Mouse (Mus musculus) embryonic facial prominence, embryonic 13.5 days (tissue): ENCODE measurements at regions not wholly inside any gene's neighbourhood (a gene's known extent, or its start where the extent isn't known, plus 50 kb on each side); places are given as distances from the start of the nearest gene placed in this dataset.

ENCODE experiments used
- ATAC-seq: fragments of 200-750 bp; cut with Nextera tagmentation; 2 replicates; pipeline ENCODE4 v1.8.0; 2017; ENCODE audit warnings: low read depth; ENCODE audit not compliant: insufficient number of reproducible peaks, insufficient read depth, low FRiP score, low TSS enrichment
- H3K27ac ChIP-seq: fragments of 300-500 bp; sonication (generic); 2 replicates; pipeline ENCODE4 v1.5.1; 2015; ENCODE audit warnings: moderate library complexity, mild to moderate bottlenecking, inconsistent platforms
- H3K27me3 ChIP-seq: fragments of 300-500 bp; sonication (generic); 2 replicates; pipeline ENCODE4 v1.6.1; 2015; ENCODE audit warnings: mild to moderate bottlenecking, inconsistent platforms
- H3K36me3 ChIP-seq: fragments of 300-500 bp; sonication (generic); 2 replicates; pipeline ENCODE4 v1.6.1; 2015; ENCODE audit warnings: mild to moderate bottlenecking, inconsistent platforms
- H3K4me1 ChIP-seq: fragments of 300-500 bp; sonication (generic); 2 replicates; pipeline ENCODE4 v1.6.1; 2015; ENCODE audit warnings: inconsistent platforms
- H3K4me2 ChIP-seq: fragments of 300-500 bp; sonication (generic); 2 replicates; pipeline ENCODE4 v1.6.1; 2015; ENCODE audit warnings: moderate library complexity, mild to moderate bottlenecking, inconsistent platforms
- H3K4me3 ChIP-seq: fragments of 300-500 bp; sonication (generic); 2 replicates; pipeline ENCODE4 v1.5.1; 2015; ENCODE audit warnings: mild to moderate bottlenecking, inconsistent platforms
- H3K9ac ChIP-seq: fragments of 300-500 bp; sonication (generic); 2 replicates; pipeline ENCODE4 v1.6.1; 2015; ENCODE audit warnings: mild to moderate bottlenecking, inconsistent platforms
- H3K9me3 ChIP-seq: fragments of 300-500 bp; sonication (generic); 2 replicates; pipeline ENCODE4 v1.6.1; 2016; ENCODE audit warnings: inconsistent platforms
- WGBS: fragments of 180-500 bp; shearing (Covaris S2); methylation state at CpG from one replicate; pipeline ENCODE4 v1.1.7; 2015; ENCODE audit warnings: mixed read lengths; 5-methylcytosine and 5-hydroxymethylcytosine counted together

DNA sequence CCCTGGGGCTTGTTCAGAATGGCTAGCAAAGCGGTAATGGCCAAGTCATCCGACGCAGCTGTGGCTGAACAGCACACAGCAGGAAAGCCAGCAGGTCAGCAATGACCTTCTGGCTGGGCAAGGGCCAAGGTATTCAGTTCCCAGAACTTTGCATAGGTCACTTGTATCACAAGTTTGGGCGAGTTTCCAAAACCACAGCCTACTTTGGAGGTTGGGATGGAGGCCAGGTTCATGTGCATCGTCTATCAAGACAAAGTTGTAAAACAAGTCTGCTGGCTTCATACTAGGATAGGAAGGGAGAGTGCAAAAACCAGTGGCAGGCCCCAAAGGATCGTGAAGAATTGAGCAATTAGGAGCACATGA is 639.8 kb upstream of the Vstm2b start:
- no peaks in the 10 kb centered on the region for H3K36me3 ChIP-seq

DNA sequence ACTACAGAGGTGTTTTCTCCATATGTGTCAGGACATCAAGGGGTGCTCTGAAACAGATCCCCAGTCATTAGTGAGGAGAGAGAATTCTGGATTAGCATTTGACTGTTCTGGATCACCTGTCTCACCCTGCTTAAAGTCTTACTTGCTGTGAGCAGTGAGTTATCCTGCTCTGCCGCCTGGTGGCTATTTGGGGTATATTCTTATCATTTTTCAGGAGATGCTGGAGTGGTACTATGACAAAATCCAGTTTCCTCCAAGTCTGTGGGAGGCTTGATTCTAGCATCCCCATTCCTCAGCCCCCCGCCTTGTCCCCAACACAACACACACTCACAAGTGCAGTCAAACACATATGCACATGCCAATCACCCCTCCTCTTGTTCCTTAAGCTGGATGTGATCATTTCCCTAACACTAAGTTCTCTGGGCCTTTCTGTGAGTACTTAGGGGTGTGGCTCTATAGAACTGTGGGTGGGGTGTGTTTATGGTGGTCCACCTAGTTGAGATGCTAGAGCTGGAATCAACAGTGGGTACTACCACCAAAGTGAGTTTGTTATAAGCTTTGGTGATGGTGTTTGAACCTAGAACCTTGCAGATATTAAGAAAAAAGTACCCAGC is 624.6 kb upstream of the Vstm2b start:
- ATAC-seq = no peak
- Histone ChIP-seq H3K27me3 (no peaks in the 10 kb centered on the region), H3K36me3 (no peaks in the 10 kb centered on the region), H3K9me3 (no peaks in the 10 kb centered on the region), H3K27ac (no peak overlapping the region), H3K4me1 (0 out of 2 replicates have a peak, but pooled peaks cover 9% of the 10 kb centered on the region), H3K4me3 (no peak overlapping the region), H3K4me2 (no peak overlapping the region), H3K9ac (no peak overlapping the region)
- WGBS = 10% methylated on average over 2 of the region's 2 CpGs

More for the DNA sequence above, 639.8 kb upstream of the Vstm2b start:
- 53% methylated on average over 6 of the region's 6 CpGs for WGBS
- Histone ChIP-seq H3K9me3 (no peaks in the 10 kb centered on the region), H3K4me1 (no peaks in the 10 kb centered on the region), H3K4me2 (no peak overlapping the region), H3K27me3 (no peaks in the 10 kb centered on the region), H3K4me3 (no peak overlapping the region), H3K27ac (no peak overlapping the region), H3K9ac (no peak overlapping the region)
- no peak for ATAC-seq

DNA sequence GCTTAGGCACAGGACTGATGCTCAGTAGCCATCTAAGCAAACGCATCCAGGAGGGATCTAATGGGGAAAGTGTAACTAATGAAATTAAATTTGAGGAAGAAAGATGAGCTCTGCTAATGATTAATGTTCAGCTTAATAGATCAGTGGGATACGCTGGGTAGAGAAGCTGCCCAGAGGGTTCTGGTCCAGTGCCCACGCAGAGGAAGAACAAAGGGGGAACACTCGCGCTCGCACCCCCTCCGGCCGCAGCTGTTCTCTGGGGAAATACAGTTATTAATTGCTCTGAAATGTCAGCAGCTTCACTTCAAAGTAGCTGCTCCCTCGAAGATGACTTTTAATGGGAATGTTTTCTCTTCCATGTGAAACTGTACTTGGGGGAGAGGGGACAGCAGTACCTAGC is 623.0 kb upstream of the Vstm2b start:
- Histone ChIP-seq H3K4me1 (0 out of 2 replicates have a peak, but pooled peaks cover 9% of the 10 kb centered on the region), H3K4me3 (no peak overlapping the region), H3K4me2 (no peak overlapping the region), H3K9ac (no peak overlapping the region), H3K27ac (no peak overlapping the region), H3K36me3 (no peaks in the 10 kb centered on the region), H3K27me3 (no peaks in the 10 kb centered on the region), H3K9me3 (no peaks in the 10 kb centered on the region)
- 58% methylated on average over 9 of the region's 9 CpGs for WGBS
- ATAC-seq = no peak

DNA sequence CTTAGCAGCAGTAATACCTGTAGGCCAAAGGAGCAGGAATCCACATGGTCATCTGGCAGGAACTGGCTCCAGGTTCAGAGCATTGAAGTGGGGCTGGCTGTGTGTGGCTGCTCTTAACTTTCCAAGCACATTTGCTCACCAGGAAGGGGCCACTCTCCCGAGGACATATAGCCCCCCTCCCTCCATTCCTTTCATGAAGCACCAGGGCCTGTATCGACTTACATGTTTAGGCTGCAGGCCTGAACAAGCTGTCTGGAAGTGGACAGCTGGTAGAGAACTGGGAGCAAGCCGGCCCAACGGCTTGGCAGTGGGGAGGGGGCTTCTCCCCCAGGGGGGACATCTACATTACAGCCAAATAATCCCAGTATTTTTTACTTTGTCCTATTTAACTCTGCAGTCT is 622.5 kb upstream of the Vstm2b start:
- H3K4me2 ChIP-seq = no peak overlapping the region
- no peaks in the 10 kb centered on the region for H3K9me3 ChIP-seq
- no peaks in the 10 kb centered on the region for H3K36me3 ChIP-seq
- no peak overlapping the region for H3K9ac ChIP-seq
- no peaks in the 10 kb centered on the region for H3K27me3 ChIP-seq
- WGBS = 10% methylated on average over 4 of the region's 4 CpGs
- no peak overlapping the region for H3K4me3 ChIP-seq
- no peak for ATAC-seq
- H3K27ac ChIP-seq = no peak overlapping the region
- 0 out of 2 replicates have a peak, but pooled peaks cover 9% of the 10 kb centered on the region for H3K4me1 ChIP-seq

DNA sequence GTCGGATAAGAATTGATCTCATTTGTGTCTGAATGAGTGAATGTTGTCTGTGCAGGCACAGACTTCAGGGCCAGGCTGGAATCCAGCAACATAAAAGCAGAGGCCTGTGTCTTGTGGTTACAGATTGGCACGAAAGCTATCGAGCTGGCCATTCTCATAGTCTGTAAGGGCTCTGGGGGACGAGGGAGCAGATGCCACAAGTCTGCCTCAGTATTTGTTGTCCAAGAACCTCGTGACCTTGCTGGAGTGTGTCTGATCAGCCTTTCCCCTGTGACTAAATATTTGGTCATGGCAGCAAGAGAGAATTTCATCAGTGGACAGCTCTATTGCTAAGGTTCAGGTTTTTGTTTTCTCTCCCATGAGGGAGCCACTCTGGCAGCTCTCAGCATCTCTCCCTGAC is 622.0 kb upstream of the Vstm2b start:
- no peak overlapping the region for H3K4me2 ChIP-seq
- WGBS = 25% methylated on average over 5 of the region's 5 CpGs
- H3K27ac ChIP-seq = no peak overlapping the region
- H3K9ac ChIP-seq = no peak overlapping the region
- ATAC-seq = no peak
- H3K9me3 ChIP-seq = no peaks in the 10 kb centered on the region
- 0 out of 2 replicates have a peak, but pooled peaks cover 9% of the 10 kb centered on the region for H3K4me1 ChIP-seq
- H3K27me3 ChIP-seq = no peaks in the 10 kb centered on the region
- H3K36me3 ChIP-seq = no peaks in the 10 kb centered on the region
- H3K4me3 ChIP-seq = no peak overlapping the region

DNA sequence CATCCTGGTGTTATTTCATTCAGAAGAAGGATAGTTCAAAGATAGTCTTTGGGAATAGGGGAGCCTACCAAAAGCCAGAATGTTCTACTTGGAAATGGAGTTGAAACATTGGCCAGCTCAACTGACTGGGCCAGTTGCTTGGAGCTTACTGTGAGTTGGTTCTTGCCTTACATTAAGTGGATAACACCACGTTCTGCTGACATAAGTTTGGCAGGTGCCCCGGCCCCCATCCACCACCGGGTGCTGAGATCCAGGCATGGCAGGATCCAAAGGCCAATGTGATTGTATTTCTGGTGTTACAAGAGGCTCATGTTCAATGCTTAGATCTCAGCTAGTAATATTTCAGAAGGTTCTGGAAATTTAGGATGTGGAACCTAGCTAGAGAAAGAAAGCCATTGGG is 608.0 kb upstream of the Vstm2b start:
- Histone ChIP-seq H3K27me3 (no peaks in the 10 kb centered on the region), H3K4me2 (no peak overlapping the region), H3K4me1 (no peaks in the 10 kb centered on the region), H3K9me3 (no peaks in the 10 kb centered on the region), H3K27ac (no peak overlapping the region), H3K36me3 (no peaks in the 10 kb centered on the region), H3K9ac (no peak overlapping the region), H3K4me3 (no peak overlapping the region)
- WGBS = 91% methylated on average over 3 of the region's 3 CpGs
- ATAC-seq = no peak

DNA sequence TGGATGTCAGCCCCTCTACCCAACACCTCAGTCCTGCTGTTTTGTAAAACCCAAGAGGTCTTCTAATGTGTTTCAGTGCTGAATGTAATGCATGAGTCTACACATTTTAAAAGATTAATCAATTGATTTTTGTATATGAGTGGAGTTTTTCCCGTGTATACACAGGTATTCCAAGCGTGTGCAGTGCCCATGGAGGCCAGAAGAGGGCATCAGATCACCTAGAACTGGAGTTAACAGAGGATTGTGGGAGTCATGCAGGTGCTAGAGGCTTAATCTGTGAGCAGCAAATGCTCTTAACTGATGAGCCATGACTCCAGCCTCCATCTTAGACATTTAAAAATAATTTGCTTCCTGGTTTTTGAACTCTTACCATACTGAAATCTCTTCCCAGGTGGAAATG is 587.6 kb upstream of the Vstm2b start:
- Histone ChIP-seq H3K9ac (no peak overlapping the region), H3K9me3 (no peaks in the 10 kb centered on the region), H3K4me2 (no peak overlapping the region), H3K27me3 (no peaks in the 10 kb centered on the region), H3K4me1 (no peaks in the 10 kb centered on the region; the same call in 1 of the 2 replicates), H3K4me3 (no peak overlapping the region), H3K36me3 (no peaks in the 10 kb centered on the region), H3K27ac (no peak overlapping the region)
- 21% methylated on average over 2 of the region's 2 CpGs for WGBS
- ATAC-seq = no peak

DNA sequence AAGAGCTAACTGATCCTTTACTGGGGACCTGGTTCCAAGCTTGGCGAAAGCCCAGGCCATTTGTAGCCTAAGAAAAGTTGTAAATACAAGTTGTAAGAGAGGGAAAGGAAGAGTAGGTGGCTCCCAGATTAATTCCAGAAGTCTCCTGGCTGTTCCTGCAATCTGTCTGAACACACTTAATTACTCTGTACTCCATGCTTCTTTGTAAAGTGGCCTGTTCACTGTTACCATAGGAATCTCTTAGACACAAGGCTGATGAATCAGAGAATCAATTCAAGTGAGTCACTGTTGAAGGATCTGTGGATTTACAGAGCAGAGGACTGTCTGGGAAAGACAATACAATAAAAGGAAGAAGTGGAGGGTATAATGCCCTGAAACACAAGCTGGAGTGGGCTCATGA is 577.0 kb upstream of the Vstm2b start:
- Histone ChIP-seq H3K9me3 (no peaks in the 10 kb centered on the region), H3K9ac (no peak overlapping the region), H3K4me1 (no peaks in the 10 kb centered on the region), H3K27ac (no peak overlapping the region), H3K27me3 (no peaks in the 10 kb centered on the region), H3K36me3 (no peaks in the 10 kb centered on the region), H3K4me3 (no peak overlapping the region), H3K4me2 (no peak overlapping the region)
- ATAC-seq = no peak
- 74% methylated on average over 1 of the region's 1 CpGs for WGBS

DNA sequence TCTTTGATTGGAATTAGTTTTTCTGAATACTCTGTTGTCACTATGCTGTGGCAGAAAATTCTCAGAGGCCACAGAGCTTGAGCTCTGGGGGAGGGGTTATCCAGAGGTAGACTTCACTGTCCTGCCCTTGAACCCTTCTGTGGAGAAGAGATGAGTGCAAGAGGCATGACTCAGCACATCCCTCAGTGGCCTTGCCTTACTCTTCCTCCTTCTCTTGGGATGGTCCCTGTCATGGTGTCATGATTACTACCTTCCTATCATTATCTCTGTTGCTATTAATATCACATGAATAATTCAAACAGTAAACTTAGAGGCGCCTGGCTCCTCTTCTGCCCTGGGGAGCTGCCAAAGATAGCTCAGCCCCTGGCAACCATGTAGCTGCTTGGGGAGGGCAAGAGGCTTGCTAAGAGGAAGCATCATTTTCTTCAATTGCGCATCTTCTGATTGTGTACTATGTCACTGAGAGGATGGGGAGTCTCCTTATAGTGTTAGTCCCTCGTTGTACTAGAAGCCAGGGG is 572.9 kb upstream of the Vstm2b start:
- no peaks in the 10 kb centered on the region for H3K27me3 ChIP-seq
- H3K4me1 ChIP-seq = no peaks in the 10 kb centered on the region
- H3K4me2 ChIP-seq = no peak overlapping the region
- WGBS = 83% methylated on average over 3 of the region's 3 CpGs
- H3K36me3 ChIP-seq = no peaks in the 10 kb centered on the region
- H3K9me3 ChIP-seq = no peaks in the 10 kb centered on the region
- H3K27ac ChIP-seq = no peak overlapping the region
- no peak overlapping the region for H3K9ac ChIP-seq
- no peak for ATAC-seq
- H3K4me3 ChIP-seq = no peak overlapping the region

DNA sequence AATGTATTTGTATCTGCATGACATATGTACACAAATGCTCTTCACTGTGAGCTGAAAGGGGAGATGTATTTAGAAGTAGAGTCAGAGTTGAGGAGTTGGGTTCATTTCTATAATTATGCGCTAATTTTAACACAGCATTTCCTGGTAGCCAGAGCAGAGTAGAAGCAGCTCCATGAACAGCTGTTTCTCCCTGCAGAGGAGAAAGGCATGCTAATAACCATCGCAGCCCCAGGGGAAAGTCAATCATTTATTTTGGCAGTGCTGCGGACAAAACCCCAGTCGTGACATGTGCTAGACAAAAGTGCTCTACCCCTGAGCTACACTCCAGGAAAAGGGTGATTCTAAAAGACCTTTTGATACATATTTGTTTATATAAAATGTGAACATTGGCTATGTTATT is 565.7 kb upstream of the Vstm2b start:
- 28% methylated on average over 4 of the region's 4 CpGs for WGBS
- no peak for ATAC-seq

DNA sequence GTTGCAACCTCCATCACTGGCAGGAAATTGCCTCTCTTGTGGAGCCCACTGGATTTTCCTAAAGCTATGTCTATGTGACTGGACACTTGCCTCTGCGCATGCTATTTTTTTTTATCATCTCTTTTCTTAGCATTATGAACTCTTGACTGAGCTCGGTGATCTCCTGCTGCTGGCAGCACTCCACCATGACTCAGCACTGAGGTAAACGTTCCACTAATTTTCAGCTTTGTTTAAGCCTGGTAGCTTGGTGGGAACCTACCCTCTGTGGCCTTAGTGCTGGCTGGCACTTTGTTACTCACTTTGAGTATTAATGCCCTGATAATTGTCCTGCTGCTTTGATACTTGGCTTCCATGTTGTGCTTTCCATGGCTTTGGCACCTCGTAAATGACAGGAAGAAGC is 545.8 kb upstream of the Vstm2b start:
- no peak for ATAC-seq
- Histone ChIP-seq H3K27ac (no peak overlapping the region), H3K4me1 (no peaks in the 10 kb centered on the region), H3K36me3 (no peaks in the 10 kb centered on the region), H3K27me3 (no peaks in the 10 kb centered on the region), H3K4me2 (no peak overlapping the region), H3K9ac (no peak overlapping the region), H3K9me3 (no peaks in the 10 kb centered on the region), H3K4me3 (no peak overlapping the region)
- WGBS = 62% methylated on average over 4 of the region's 4 CpGs

More for the DNA sequence above, 565.7 kb upstream of the Vstm2b start:
- no peaks in the 10 kb centered on the region for H3K27me3 ChIP-seq
- H3K9ac ChIP-seq = no peak overlapping the region
- no peak overlapping the region for H3K27ac ChIP-seq
- H3K4me3 ChIP-seq = no peak overlapping the region
- no peaks in the 10 kb centered on the region for H3K9me3 ChIP-seq
- H3K4me1 ChIP-seq = no peaks in the 10 kb centered on the region
- H3K4me2 ChIP-seq = no peak overlapping the region
- no peaks in the 10 kb centered on the region for H3K36me3 ChIP-seq

DNA sequence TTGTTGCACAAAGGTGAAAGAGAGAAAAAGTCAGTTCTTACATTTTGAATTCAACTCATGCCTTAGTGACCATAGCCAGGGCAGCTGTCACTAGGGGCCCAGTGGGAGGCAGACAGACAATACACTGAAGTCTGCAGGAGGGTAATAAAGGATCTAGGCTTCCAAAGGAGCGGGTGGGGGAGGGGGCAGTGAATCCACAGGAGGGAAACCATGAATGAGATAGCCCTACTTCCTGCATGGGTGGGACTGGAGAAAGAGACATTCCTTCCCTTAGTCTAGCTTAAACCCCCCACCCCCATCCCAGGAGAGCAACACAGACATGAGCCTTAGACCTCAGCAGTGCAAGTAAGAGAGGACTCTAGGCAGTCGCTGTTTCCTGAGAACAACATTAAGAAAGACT is 535.4 kb upstream of the Vstm2b start:
- Histone ChIP-seq H3K4me2 (no peak overlapping the region), H3K4me1 (no peaks in the 10 kb centered on the region), H3K4me3 (no peak overlapping the region), H3K9ac (no peak overlapping the region), H3K36me3 (no peaks in the 10 kb centered on the region), H3K9me3 (no peaks in the 10 kb centered on the region), H3K27me3 (no peaks in the 10 kb centered on the region), H3K27ac (no peak overlapping the region)
- ATAC-seq = no peak
- WGBS = 22% methylated on average over 2 of the region's 2 CpGs
